Mouse (Mus musculus) hematopoietic stem cell, adult 5-6 weeks (primary cell): Measurements from ENCODE around the gene Zfp141. TPM values are rescaled to one million over a fixed set of nuclear protein-coding genes. Genes with fewer than 3 reads are reported as not detected.

Experiments used
- ATAC-seq, 2 experiments: fragments of 125-278 bp in 1 of 2; replicated peaks in 1 of 2; 2 replicates each; pipeline ENCODE4 v1.8.0; 2016 to 2017; ENCODE audit warnings: inconsistent platforms in 2 of 2, mild to moderate bottlenecking in 2 of 2, moderate number of reproducible peaks in 2 of 2, low read depth in 1 of 2, moderate TSS enrichment in 1 of 2; ENCODE audit not compliant: low FRiP score in 2 of 2, poor library complexity in 2 of 2, severe bottlenecking in 2 of 2, insufficient read depth in 1 of 2, low TSS enrichment in 1 of 2
- total RNA-seq: library from RNA; stranded (forward); fragments of 172-1452, 232-1000 nt; gene quantifications from 2 replicates; pipeline ENCODE4 v1.2.3, GENCODE M21; 2017

Zfp141 gene
- total RNA-seq, result 58.7 and 67.5 TPM in 2 replicates

DNA sequence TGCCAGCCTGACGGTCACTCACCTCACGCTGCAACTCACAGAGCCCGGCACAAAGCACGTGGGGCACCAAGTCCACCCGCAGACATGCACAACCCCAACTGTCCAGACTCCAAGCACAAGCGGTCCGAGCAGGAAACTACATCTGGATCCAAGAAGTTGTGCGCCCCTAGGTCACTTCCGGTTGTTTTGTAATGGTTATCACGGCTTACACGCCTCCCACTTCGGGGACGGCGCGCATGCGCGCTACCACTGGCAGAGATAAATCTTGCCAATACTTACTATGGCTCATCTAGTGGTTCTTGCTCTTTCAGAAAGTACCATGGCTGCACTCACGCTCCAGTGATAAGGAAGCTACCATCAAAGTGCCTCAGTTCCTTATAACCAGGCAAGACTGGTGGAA, at the start of gene Zfp141:
Gene Zfp141, minus strand, starts transcription at position 153 of the 400 bp plus-strand sequence.
- peak; percentile 91 to 97 for ATAC-seq

DNA sequence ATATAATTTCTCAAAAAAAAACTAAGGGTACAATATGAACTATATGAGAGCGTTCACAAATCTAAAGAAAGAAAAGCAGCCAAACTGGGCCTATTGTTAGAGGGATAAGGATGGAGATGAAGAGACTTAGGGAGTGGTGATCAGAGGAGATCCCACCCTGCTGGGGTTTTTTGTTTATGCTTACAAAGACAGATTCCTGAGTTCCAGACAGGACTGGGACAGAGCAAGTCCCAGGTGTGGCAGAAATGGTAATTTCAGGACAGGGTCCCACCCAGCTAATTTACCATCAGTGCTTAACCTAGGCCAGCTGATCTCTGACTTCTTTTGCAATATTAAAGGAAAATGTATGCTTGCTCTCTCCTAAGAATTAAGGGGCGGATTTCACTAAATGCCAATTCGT, 46.2 kb upstream of the Zfp141 start:
- ATAC-seq, result no peak

DNA sequence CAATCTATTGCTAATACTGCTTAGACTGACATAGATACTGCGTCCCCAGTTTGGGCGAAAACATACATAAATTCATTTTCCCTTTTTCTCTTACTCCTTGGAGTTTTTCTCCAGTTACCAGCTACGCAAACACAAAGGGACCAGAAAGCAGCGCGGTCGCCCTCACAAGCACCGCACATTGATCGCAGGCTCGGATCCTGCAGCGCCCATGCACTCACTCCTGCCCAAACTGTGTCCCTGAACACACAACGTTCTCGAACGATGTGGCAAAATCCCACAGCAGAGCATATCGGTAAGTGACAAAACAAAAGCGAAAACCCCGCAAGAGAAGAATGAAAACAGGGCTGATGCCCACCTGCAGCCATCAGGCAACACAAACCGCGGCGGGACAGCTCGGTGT, 354 bp downstream of the Zfp141 start:
- ATAC-seq, result peak; percentile 41 to 44

DNA sequence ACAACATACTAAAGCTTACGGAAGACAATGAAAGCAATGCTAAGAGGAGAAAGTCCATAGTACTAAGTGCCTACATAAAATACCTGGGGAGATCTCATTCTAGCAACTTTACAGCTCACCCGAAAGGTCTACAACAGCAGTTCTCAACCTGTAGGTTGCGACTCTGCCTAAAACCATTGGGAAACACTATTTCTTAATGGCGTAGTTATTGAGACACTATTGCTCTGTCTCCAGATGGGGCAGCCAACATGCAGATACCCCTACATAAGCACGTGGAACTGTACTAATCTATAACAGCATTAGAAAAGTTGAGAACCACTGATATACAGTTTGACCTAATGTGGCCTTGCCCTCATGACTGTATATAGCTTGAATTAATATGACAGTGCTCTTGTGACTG, 7.3 kb downstream of the Zfp141 start:
- no peak for ATAC-seq

DNA sequence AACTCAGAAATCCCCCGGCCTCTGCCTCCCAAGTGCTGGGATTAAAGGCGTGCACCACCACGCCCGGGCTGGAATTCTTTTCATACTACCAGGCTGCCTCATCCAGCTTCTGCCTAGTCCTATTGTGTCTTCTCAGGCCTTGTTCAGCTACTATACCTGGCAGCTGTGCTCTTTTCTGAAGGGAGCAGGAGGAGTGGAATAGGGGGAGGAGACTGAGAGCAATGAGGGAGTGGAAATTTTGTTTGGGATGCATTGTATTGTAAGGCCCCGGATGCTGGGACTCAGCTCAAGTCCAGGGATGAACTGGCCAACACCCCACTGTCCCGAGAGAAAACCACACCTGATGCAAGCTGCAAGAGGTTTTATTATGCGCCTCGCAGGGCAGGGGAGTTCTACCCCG, 8.2 kb downstream of the Zfp141 start:
- ATAC-seq, result no peak

DNA sequence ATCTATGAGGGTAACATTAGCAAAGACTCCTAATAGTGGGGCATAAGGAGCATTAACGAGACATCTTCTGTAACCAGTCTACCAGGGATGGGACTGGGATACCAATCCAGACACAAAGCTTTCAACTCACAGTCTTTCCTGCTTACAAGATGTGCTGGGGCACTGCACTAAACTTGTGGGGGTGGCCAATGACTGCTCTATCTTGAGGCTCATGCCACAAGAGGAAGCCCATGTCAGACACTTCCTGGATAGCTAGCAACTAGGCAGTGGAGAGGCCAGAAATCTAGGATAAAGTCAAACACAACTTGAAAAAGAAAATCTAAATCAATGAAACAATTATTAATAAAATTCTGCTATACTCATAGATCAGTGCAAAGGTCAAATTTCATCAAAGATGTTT, 9.3 kb downstream of the Zfp141 start:
- peak; percentile 91 to 99 for ATAC-seq

DNA sequence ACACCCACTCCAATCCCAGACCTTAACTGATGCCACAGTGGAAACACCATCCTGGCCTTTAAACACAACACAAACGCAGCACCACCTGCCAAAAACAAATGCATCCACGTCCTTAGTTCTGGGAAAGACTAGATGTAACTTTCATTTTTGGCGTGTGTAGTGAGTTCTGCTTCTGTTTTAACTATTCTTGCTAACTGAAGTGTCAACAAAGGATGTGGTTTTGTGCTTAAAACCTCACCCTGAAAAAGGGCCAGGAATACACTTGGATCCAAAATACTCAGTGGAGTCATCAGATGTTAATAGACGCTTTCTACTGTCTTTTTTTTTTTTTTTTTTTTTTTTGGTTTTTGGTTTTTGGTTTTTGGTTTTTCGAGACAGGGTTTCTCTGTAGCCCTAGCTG, 14.7 kb downstream of the Zfp141 start:
- ATAC-seq, result peak; percentile 74 to 86

DNA sequence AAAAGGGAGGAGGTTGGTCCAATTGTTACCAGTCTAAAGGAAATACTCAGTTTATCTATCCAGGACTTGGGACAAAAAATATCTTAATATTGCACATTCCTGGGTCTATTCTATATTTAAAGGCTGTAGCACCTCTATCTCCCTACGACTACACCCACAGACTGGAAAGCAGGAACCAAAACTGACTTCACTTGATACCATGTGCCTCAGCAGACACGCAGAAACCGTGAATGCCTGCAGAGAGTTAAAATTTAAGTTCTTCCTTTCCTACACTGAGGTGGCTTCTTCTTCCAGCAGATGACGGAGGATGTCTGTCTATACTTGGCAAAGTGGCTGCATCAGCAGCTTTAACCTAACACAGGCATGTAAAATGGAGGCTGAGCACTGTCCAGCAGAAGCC, 15.2 kb downstream of the Zfp141 start:
- ATAC-seq, result peak; percentile 35 to 56; a peak in 2 of 4 replicates

DNA sequence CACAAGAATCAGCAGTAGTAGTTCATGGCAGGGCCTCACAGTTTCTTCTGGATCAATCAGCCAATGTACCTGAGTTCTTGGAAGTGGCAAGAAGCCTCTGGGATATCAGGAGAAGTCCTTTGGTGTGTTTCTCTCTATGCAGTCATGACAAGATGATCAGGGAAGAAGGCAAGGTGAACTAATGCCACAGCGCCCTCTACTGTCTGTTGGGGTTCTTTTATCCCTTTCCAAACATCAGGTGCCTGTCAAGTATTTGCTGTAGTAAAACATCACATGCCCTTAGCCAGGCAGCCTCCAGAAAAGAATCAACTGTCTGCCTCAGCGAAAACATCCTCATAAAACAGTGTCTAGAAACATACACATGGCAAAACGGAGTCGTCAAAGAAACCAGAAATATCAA, 50.9 kb downstream of the Zfp141 start:
- ATAC-seq, result no peak

DNA sequence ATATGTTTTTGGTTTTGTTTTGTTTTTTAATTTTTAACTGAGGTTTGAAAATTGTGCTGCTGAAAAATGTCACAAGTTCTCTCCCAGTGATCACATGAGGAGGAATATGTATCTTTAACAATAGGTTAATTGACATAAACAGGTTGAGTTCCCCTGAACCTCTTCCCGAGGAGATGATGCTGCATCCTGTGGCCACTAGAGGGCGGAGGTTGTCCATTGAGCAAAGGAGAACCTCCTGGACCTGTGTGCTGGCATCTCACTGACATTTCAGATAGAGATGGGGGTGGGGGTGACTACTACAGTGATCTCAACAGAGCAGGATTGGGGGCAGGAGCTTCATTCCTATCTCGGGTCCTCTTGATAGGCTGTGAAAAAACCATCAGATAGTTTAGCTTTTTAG, 54.9 kb downstream of the Zfp141 start:
- ATAC-seq, result peak; percentile 51 to 73; a peak in 3 of 4 replicates

DNA sequence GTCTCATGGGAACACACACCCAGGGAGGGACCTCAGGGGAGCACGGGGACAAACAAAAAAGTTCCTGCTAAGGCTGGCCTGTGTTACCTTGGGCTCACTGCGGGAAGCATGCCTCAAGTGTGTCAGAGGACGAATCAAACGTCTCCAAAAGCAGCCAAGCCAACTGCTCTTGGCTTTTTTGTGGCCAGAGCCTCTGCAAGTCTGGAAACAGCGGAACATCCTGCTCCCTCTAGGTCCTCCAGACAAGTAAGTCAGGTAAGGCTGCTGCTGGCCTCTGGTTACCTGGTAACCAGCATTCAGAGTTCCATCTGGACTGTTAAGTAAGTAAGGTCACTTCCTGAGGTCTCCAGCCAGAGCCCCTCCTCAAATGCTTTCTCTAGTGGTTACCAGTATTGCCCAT, 57.7 kb downstream of the Zfp141 start, which contains the start of gene 4933421I07Rik:
Gene 4933421I07Rik, minus strand, starts transcription at position 271 of the 400 bp plus-strand sequence.
- ATAC-seq, result no peak

DNA sequence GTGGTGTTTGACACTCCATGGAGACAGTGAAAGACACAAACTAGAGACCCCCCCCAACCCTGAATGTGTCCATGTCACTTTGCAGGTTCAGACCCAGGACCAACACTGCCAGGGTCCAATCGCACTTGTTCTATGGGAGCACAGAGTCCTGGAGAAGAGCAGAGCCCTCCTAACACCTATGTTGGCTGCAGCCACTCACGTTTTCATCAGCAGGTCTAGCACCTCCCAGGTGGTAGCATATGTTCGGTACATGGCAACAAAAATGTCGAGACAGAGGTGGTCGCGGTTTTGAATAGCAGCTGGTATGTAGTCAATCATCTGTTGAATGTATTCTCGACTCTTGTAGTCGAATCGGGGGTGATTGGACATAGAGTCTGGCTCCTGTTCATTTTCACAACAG, 58.2 kb downstream of the Zfp141 start:
- no peak for ATAC-seq

Other genes starting within 250 kb of the Zfp141 start
- not detected in 2 replicates for gene Vmn2r61, start 245.7 kb downstream of the Zfp141 start, total RNA-seq
- not detected in 2 replicates for gene 4933421I07Rik, start 57.6 kb downstream of the Zfp141 start, total RNA-seq
- gene Gm21028, start 72.8 kb upstream of the Zfp141 start, total RNA-seq, result not detected in 2 replicates
- gene Zfp977, start 86.8 kb upstream of the Zfp141 start, total RNA-seq, result 0.50 and 1.2 TPM in 2 replicates
- 11.6 and 13.9 TPM in 2 replicates for gene Zfp976, start 136.8 kb upstream of the Zfp141 start, total RNA-seq
- gene Zfp975, start 187.0 kb upstream of the Zfp141 start, total RNA-seq, result 11.4 and 14.6 TPM in 2 replicates
- not detected in 2 replicates for gene Gm17067, start 221.3 kb upstream of the Zfp141 start, total RNA-seq